Mouse (Mus musculus): ENCODE results near the gene Wbp2. TPM values are rescaled to one million over a fixed set of nuclear protein-coding genes. Genes with fewer than 3 reads are reported as not detected.

The Wbp2 gene
- 168 and 184 TPM in 2 replicates for polyA plus RNA-seq (2012; rRNA removed)

DNA sequence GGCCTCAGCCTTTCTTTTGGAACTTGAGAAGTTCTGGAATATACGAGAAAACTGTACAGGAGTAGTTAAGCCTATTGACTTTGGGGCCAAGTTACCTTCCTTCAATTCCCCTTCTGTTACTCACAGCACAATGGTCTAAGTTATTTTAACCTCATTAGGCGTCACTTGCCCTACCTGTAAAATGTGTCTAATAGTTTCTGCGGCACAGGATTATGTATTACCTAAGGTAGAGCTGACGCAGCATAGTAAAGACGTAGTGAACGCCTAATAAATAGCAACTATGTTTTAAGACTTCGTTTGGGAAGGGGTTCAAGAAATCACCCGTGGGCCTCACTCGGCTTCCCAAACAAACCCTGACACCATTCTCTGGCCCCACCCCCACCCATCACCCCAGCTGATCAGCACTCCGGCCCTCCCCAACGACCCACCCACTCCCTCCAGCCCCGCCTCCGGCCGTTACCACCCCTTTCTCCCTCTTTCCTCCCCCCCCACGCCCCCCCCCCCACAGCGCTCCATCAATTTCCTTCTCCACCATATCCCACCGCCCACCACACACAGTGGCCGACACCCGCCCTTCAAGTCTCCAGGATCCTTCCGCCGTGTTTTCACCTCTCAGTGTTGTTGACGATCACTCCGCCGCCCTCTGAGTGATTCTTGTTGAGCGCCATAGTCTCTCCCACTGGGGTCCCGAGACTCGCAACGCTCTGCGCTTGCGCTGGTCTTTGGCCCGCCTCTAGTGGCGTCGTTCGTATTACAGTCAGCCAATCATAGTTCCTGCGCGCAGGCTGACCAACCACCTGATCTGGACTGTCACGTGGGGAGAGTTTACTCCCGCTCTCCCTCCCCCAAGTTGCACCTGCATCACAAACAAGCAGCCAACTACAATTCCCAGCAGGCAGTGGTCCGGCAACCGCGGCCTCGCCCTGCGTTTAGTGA, at the start of gene Wbp2:
TSS of gene Wbp2 (minus strand) at position 738 of the 936 bp plus-strand sequence.

DNA sequence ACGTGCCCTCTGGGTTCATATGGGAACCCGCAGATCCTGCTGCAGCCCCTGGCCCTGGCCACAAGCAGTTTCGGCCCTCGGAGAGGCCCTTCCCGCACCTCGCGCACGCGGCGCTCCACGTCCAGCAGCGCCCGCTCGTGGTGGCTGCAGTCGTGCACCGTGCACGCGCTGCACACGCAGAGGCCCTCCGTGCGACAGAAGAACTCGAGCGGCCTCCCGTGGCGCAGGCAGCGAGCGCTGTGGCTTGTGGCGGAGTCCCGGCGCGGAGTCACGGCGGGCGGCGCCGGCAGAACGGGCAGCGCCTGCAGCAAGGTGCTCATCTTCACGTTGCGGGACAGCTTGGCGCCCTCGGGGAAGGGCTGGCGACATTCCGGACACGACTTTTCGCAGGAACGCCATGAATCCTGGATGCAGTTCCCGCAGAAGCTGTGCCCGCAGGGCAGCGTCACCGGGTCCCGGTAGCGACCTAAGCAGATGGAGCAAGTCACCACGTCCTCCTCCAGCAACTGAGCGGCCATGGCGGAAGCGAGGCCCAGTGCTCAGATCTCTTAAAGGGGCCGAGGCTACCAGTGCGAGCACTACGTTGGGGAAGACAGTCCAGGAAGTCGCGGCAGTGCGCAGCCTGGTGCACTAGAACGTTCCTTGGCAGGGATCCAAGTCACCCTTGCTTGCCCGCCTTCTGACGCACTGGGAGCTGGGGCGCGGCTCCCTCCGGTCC, 43.9 kb upstream of the Wbp2 start, which contains the start of gene Trim65:
TSS of gene Trim65 (minus strand) at position 641 of the 718 bp plus-strand sequence.

DNA sequence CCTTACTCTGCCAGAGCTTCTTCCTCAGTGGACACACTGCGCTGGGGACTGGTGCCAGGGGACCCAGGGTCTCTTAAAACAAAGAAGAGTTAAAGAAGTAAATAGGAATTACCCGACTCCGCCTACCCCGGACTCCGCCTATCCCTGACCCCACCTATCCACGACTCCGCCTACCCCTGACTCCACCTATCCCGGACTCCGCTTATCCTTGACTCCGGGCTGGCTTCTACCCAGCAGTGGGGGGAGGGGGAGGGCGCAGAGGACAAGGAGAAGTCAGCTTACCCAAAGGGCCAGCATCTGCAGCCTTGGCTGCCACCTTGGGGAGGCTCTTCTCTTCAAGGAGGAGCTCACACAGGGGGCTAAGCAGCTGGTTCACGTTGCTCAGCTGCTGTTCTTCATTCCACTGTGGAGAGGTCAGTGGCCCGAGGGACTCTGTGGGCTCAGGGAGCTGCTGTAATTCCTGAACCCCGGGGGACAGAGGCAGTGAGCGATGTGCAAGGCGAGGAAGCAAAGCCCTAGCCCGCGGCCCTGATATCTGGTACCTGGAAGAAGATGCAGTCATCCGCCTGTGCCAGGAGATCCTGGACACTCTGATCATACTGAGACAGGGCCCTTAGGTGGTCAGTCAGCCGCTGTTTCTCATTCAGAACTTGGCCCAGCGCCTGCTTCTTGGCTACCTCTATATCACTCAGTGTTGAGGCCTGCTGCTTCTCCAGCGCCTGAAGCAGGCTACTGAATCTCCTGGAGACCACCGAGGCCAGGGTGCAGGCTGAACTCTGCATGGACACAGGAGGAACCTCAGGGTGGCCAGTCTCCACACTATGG, 40.6 kb upstream of the Wbp2 start, which contains the start of gene Trim47:
TSS of gene Trim47 (minus strand) at position 55 of the 825 bp plus-strand sequence.

DNA sequence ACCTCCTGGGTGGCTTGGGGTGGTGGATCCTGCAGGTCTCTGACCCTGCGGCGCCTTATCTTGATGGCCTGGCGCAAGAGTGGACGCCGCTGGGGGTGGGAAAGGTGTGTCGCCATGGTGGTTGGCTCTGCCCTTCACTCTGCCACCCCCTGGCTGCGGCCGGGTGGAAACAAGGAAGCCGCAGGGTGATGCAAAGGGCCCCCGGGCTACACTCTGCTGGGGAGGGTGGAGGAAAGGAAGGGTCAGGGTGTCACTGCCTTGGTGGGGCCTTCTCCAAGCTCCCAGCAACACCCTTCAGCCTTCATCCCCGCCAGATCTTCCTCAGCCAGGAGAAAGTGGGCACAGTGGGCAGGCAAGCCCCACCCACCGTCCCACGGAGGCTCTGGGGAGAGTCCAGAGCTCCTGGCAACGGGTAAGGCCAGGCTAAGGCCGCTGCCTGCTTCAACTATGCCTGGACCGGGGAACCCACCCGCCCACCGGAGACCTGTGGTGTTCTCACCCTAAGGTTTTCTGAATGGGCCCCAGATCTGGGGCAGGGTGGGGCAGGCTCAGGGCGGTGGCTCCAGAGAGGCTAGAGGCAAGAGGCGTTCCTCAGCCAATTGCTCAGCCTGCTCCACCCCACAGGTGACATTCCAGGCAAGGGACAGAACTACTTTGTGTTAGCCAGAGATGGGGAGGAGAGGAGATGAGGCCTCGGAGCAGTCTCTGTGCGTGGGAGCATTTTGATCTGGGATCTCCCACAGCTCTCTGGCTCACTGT, 9.2 kb downstream of the Wbp2 start, which contains the start of gene Unc13d:
TSS of gene Unc13d (minus strand) at position 516 of the 759 bp plus-strand sequence.

DNA sequence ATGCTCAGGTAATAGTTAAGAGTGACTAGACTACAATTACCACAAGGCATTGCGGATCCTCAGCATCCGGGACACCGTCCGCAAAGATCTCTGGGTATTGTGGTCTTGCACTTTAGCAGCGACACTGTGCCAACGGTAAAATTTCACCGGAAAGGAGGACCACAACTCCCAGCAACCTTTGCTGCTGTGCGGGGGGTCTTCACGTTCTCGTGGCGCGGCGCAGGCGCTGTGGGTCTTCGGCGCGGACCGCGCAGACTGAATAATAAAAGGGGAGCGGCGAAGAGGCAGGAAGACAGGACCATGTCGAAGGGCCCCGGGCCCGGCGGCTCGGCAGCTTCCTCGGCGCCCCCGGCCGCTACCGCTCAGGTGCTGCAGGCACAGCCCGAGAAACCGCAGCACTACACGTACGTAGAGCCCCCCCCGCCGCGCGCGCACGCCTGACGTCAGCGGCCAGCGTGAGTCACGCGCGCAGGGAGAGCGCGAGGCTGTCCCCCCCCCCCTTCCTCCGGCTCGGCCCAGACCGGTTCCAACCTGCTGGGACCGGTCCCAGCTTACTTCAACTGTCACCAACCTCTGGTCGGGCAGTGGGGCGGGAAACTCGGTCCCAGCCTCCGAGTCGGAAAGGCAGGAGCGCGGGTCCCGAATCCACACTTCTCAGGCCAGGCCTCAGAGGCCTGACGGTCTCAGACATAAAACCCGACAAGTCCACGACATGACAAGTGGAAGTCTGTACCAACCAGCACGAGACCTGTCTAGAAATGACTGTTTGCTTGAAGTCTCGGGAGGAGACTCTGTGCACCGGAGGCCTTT, 56.5 kb downstream of the Wbp2 start, which contains the start of gene Unk:
TSS of gene Unk (plus strand) at position 235 of the 810 bp plus-strand sequence.

Other genes starting within 250 kb of the Wbp2 start
- gene Myo15b, start 228.6 kb downstream of the Wbp2 start, polyA plus RNA-seq (2012; rRNA removed): 25.2 and 34.4 TPM in 2 replicates
- 2.9 and 4.1 TPM in 2 replicates for gene Smim5, start 187.0 kb downstream of the Wbp2 start, polyA plus RNA-seq (2012; rRNA removed)
- 24.8 and 28.5 TPM in 2 replicates for gene Smim6, start 175.0 kb downstream of the Wbp2 start, polyA plus RNA-seq (2012; rRNA removed)
- gene Sap30bp, start 153.7 kb downstream of the Wbp2 start, polyA plus RNA-seq (2012; rRNA removed): 13.2 and 13.4 TPM in 2 replicates
- 9.7 and 12.0 TPM in 2 replicates for gene Recql5, start 153.5 kb downstream of the Wbp2 start, polyA plus RNA-seq (2012; rRNA removed)
- 37.3 and 46.8 TPM in 2 replicates for gene Itgb4, start 112.3 kb downstream of the Wbp2 start, polyA plus RNA-seq (2012; rRNA removed)
- 47.5 and 60.9 TPM in 2 replicates for gene Galk1, start 74.3 kb downstream of the Wbp2 start, polyA plus RNA-seq (2012; rRNA removed)
- gene H3f3b, start 59.0 kb downstream of the Wbp2 start, polyA plus RNA-seq (2012; rRNA removed): 64.3 and 74.4 TPM in 2 replicates
- 11.0 and 11.8 TPM in 2 replicates for gene Unk, start 56.7 kb downstream of the Wbp2 start, polyA plus RNA-seq (2012; rRNA removed)
- 8.1 and 8.3 TPM in 2 replicates for gene Unc13d, start 9.0 kb downstream of the Wbp2 start, polyA plus RNA-seq (2012; rRNA removed)
- gene Trim47, start 40.2 kb upstream of the Wbp2 start, polyA plus RNA-seq (2012; rRNA removed): 47.2 and 62.0 TPM in 2 replicates
- gene Trim65, start 44.1 kb upstream of the Wbp2 start, polyA plus RNA-seq (2012; rRNA removed): 6.7 and 7.1 TPM in 2 replicates
- gene Mrpl38, start 51.9 kb upstream of the Wbp2 start, polyA plus RNA-seq (2012; rRNA removed): 49.6 and 56.5 TPM in 2 replicates
- gene Fbf1, start 81.2 kb upstream of the Wbp2 start, polyA plus RNA-seq (2012; rRNA removed): 7.2 and 9.5 TPM in 2 replicates
- 10.8 and 11.8 TPM in 2 replicates for gene Ten1, start 111.9 kb upstream of the Wbp2 start, polyA plus RNA-seq (2012; rRNA removed)
- 42.7 and 56.9 TPM in 2 replicates for gene Acox1, start 112.0 kb upstream of the Wbp2 start, polyA plus RNA-seq (2012; rRNA removed)
- gene Evpl, start 151.1 kb upstream of the Wbp2 start, polyA plus RNA-seq (2012; rRNA removed): 18.9 and 19.2 TPM in 2 replicates
- 18.6 and 18.9 TPM in 2 replicates for gene Srp68, start 187.2 kb upstream of the Wbp2 start, polyA plus RNA-seq (2012; rRNA removed)
- 3.1 and 5.7 TPM in 2 replicates for gene Galr2, start 193.9 kb upstream of the Wbp2 start, polyA plus RNA-seq (2012; rRNA removed)
- 12.6 and 12.9 TPM in 2 replicates for gene Exoc7, start 220.2 kb upstream of the Wbp2 start, polyA plus RNA-seq (2012; rRNA removed)
- gene Foxj1, start 248.4 kb upstream of the Wbp2 start, polyA plus RNA-seq (2012; rRNA removed): 0.15 and 0.68 TPM in 2 replicates